Mouse (Mus musculus): ENCODE measurements around the gene Hoxb2.
A peak's percentile ranks its signal among the peaks of the same experiment; 100 is the strongest.

DNA sequence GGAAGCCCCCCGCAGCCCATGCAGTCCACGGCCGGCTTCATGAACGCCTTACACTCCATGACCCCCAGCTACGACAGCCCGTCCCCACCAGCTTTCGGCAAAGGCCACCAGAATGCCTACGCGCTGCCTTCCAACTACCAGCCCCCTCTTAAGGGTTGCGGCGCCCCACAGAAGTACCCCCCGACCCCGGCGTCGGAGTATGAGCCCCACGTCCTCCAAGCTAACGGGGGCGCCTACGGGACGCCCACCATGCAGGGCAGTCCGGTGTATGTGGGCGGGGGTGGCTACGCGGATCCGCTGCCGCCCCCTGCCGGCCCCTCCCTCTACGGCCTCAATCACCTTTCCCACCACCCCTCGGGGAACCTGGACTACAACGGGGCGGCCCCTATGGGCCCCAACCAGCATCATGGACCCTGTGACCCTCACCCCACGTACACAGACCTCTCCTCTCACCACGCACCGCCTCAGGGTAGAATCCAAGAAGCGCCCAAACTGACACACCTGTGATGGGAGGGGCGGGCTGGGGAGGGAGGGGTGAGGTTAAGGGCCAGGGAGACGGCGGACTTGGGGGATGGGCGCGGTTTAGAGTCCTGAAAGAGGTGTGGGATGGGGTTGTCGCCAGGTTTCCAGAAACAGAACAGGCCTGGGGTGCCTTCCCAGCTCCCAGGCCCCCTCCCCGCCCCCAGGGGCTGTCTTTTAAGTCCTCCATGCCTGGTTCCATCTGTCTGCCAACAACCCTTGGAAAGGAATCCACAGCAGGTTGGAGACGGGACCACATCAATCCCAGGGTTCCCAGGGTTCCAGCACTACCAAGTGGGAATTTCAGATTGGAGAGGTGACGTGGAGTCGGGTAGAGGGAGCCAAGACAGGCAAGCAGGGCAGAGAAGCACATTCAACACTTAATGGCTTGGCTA, 4.2 kb upstream of the Hoxb2 start:
- TF ChIP-seq CTCF (IDR thresholded peaks at IDR 0.05; ENCODE audit: low read depth) (peak; percentile 37; the same call in 1 of the 2 replicates), EP300 (optimal IDR thresholded peaks at IDR 0.05) (no peak)

Data from stomach, postnatal 0 days (tissue).